Mouse (Mus musculus): ENCODE data around the gene Srpk2.

DNA sequence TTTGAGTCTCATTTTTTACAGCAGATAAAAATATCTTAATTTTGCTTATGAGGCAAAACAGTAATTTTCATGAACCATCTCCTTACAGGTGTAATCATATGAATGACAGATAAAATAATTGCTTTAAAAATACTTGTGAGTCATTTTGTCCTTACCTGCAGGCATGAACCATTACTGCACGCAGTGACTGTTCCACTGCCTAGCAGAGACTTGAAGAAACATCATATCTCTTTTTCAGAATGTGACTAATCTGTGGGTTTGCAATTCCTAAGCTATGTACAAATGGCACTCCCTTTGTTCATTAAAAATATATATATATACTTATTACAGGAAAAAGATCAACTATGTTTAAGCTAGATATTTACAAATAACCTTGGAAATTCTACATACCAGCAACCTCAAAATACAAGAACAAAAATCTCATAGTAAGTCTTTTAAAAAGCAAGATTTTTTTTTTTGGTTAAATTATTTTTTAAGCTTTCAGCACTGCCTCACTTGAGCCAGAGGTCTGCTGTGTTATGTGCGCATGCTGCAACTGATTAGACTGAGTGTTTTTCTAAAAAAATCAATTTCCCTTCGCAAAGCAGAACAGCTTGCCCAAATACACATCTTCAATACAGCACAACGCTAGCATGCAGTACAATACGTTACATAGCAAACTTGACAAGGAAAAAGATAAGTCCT, 68.7 kb downstream of the Srpk2 start:
- TF ChIP-seq CTCF (conservative IDR thresholded peaks at IDR 0.05; ENCODE audit: low read length) (no peak), POU5F1 (IDR thresholded peaks at IDR 0.05; ENCODE audit: borderline replicate concordance, low read length) (no peak), NANOG (IDR thresholded peaks at IDR 0.05; ENCODE audit: borderline replicate concordance, low read length) (no peak)

Measured in E14TG2a.4 (cell line).